Mouse (Mus musculus) spleen, adult 12 weeks (tissue): ENCODE data around the gene Tnfsf15.

ENCODE experiments used
- DNase-seq: peaks from one replicate; pipeline ENCODE4 v3.0.0; 2022; ENCODE audit warnings: low spot score

Tnfsf15 gene

GRCm38 (mm10) chr4:63684412-63685252 lies 60.3 kb downstream of the Tnfsf15 start:
- no peak for DNase-seq

- DNase-seq, result no peak
Observed at GRCm38 (mm10) chr4:63683716-63684115, 61.2 kb downstream of the Tnfsf15 start.

- no peak for DNase-seq
Observed at GRCm38 (mm10) chr4:63683056-63683455, 61.9 kb downstream of the Tnfsf15 start.

GRCm38 (mm10) chr4:63682441-63682840 lies 62.5 kb downstream of the Tnfsf15 start:
- no peak for DNase-seq

- no peak for DNase-seq
Observed at GRCm38 (mm10) chr4:63681557-63681956, 63.4 kb downstream of the Tnfsf15 start.
